Mouse (Mus musculus) brain, embryonic 14.5 days (tissue): ENCODE data around the gene Ess2.

Source experiments
- CTCF ChIP-seq: fragments of 200-500 bp; IDR thresholded peaks from 2 replicates; pipeline ENCODE4 v1.5.1; 2012; ENCODE audit warnings: inconsistent platforms, mild to moderate bottlenecking, moderate library complexity, borderline replicate concordance; ENCODE audit not compliant: insufficient read depth, insufficient read length; ENCODE audit errors: extremely low read depth
- POLR2A ChIP-seq: fragments of 200-500 bp; IDR thresholded peaks from 2 replicates; pipeline ENCODE4 v1.6.1; 2012; ENCODE audit warnings: mild to moderate bottlenecking, inconsistent platforms, borderline replicate concordance; ENCODE audit not compliant: poor library complexity, insufficient read depth, insufficient read length, severe bottlenecking; ENCODE audit errors: extremely low read depth

- TF ChIP-seq CTCF, result no peak
- no peak for TF ChIP-seq POLR2A
Measured at GRCm38 (mm10) chr16:17851331-17851730, 59.8 kb downstream of the Ess2 start.
